Mouse (Mus musculus): ENCODE data around the gene Gm8947.

GRCm38 (mm10) chr1:151216417-151216816, 24.2 kb downstream of the Gm8947 start:
- TF ChIP-seq CTCF (conservative IDR thresholded peaks at IDR 0.05; ENCODE audit: low read length) (no peak), POU5F1 (IDR thresholded peaks at IDR 0.05; ENCODE audit: borderline replicate concordance, low read length) (no peak), NANOG (IDR thresholded peaks at IDR 0.05; ENCODE audit: borderline replicate concordance, low read length) (no peak)
